Mouse (Mus musculus) lung, embryonic 14.5 days (tissue): ENCODE measurements around the gene Liph. TPM values are rescaled to one million over a fixed set of nuclear protein-coding genes. Genes with fewer than 3 reads are reported as not detected.

Experiments
- ATAC-seq: fragments of 200-750 bp; cut with Nextera tagmentation; 2 replicates; pipeline ENCODE4 v1.8.0; 2017; ENCODE audit warnings: mild to moderate bottlenecking, moderate TSS enrichment, moderate library complexity; ENCODE audit not compliant: insufficient read depth
- DNase-seq: peaks from one replicate; pipeline ENCODE4 v3.0.0-alpha.2; 2015
- H3K27ac ChIP-seq: fragments of 300-500 bp; sonication (generic); 2 replicates; pipeline ENCODE4 v1.5.1; 2014; ENCODE audit warnings: low read depth, mild to moderate bottlenecking, moderate library complexity
- H3K27me3 ChIP-seq: fragments of 300-500 bp; sonication (generic); 2 replicates; pipeline ENCODE4 v1.6.1; 2014; ENCODE audit warnings: low read length, control low read depth; ENCODE audit not compliant: insufficient read depth
- H3K36me3 ChIP-seq: fragments of 300-500 bp; sonication (generic); 2 replicates; pipeline ENCODE4 v1.6.1; 2014; ENCODE audit warnings: control low read depth; ENCODE audit not compliant: insufficient read depth
- H3K4me1 ChIP-seq: fragments of 300-500 bp; sonication (generic); 2 replicates; pipeline ENCODE4 v1.6.1; 2014; ENCODE audit warnings: antibody characterized with exemption, control low read depth; ENCODE audit not compliant: insufficient read depth
- H3K4me2 ChIP-seq: fragments of 300-500 bp; sonication (generic); 2 replicates; pipeline ENCODE4 v1.6.1; 2014; ENCODE audit warnings: mild to moderate bottlenecking
- H3K4me3 ChIP-seq: fragments of 300-500 bp; sonication (generic); 2 replicates; pipeline ENCODE4 v1.5.1; 2014; ENCODE audit warnings: low read depth, low read length
- H3K9ac ChIP-seq: fragments of 300-500 bp; sonication (generic); 2 replicates; pipeline ENCODE4 v1.6.1; 2014
- H3K9me3 ChIP-seq: fragments of 300-500 bp; sonication (generic); 2 replicates; pipeline ENCODE4 v1.6.1; 2016; ENCODE audit warnings: low read depth, low read length, control low read depth
- CTCF ChIP-seq: IDR thresholded peaks from 2 replicates; pipeline ENCODE4 v1.5.1; 2016; ENCODE audit warnings: antibody characterized with exemption, low read depth
- WGBS: fragments of 180-500 bp; shearing (Covaris S2); extraction: QIAGEN DNeasy Blood & Tissue Kit; methylation state at CpG from one replicate; pipeline ENCODE4 v1.1.7; 2014; 5-methylcytosine and 5-hydroxymethylcytosine counted together
- polyA plus RNA-seq: library from polyadenylated mRNA; unstranded; fragments of >200 nt; fragmentation: Nextera tagmentation; extraction: Ambion mirVana; gene quantifications from 2 replicates; pipeline ENCODE4 v1.2.1, GENCODE M21; 2014

The Liph gene
- polyA plus RNA-seq, result 0.08 and 0.47 TPM in 2 replicates

- H3K4me3 ChIP-seq, result peak within 1 kb of the TSS; percentile 23; the same call in 1 of the 2 replicates
- 9% methylated on average over 16 of the region's 16 CpGs for WGBS
- peak within 1 kb of the TSS; percentile 57 for H3K4me2 ChIP-seq
- peak within 1 kb of the TSS; percentile 32; the same call in 1 of the 2 replicates for H3K9ac ChIP-seq
- no peak for TF ChIP-seq CTCF
- H3K27me3 ChIP-seq, result no peaks in the 10 kb centered on the region
- DNase-seq (peak; percentile 62), ATAC-seq (peak; percentile 46; the same call in 1 of the 2 replicates)
- H3K27ac ChIP-seq, result peak within 1 kb of the TSS; percentile 58
- H3K36me3 ChIP-seq, result no peaks in the 10 kb centered on the region
- peaks cover 6% of the 10 kb centered on the region; the same call in 1 of the 2 replicates for H3K4me1 ChIP-seq
- no peaks in the 10 kb centered on the region for H3K9me3 ChIP-seq
Measured at GRCm38 (mm10) chr16:21995304-21995703, at the start of gene Liph. Liph (minus strand) TSS chr16:21995663.

- Histone ChIP-seq H3K4me1 (no peaks in the 10 kb centered on the region), H3K9ac (no peak overlapping the region), H3K27me3 (no peaks in the 10 kb centered on the region), H3K9me3 (no peaks in the 10 kb centered on the region), H3K4me2 (no peak overlapping the region), H3K27ac (no peak overlapping the region), H3K4me3 (no peak overlapping the region), H3K36me3 (peaks cover 77% of the 10 kb centered on the region)
- DNase-seq (no peak), ATAC-seq (no peak)
- 80% methylated on average over 4 of the region's 4 CpGs for WGBS
- no peak for TF ChIP-seq CTCF
Measured at GRCm38 (mm10) chr16:22043830-22044229, 48.4 kb upstream of the Liph start.

DNA sequence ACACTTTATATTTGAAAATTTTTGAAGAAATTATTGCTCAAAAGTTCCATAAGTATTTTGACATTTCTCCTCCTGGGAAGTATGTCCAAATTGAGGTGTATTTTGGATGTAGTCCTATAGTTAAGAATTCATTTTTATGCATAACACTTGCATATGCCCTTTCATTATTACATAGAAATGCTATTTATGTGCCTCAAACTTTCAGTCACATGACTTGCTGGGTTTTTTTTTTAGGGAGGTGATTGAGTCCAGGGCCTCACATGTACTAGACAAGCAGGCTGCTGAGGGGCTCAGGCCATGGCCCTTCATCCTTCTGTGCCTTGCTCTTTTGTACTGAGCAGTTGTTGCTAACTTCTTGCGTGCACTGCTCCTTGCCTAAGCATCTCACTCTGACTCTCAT lies 44.5 kb upstream of the Liph start:
- WGBS, result 86% methylated on average over 1 of the region's 1 CpGs
- no peak overlapping the region for H3K27ac ChIP-seq
- no peak overlapping the region for H3K9ac ChIP-seq
- no peak overlapping the region for H3K4me3 ChIP-seq
- peaks cover 76% of the 10 kb centered on the region for H3K36me3 ChIP-seq
- no peak for TF ChIP-seq CTCF
- H3K4me2 ChIP-seq, result no peak overlapping the region
- H3K9me3 ChIP-seq, result no peaks in the 10 kb centered on the region
- DNase-seq, result no peak
- ATAC-seq, result no peak
- no peaks in the 10 kb centered on the region for H3K4me1 ChIP-seq
- no peaks in the 10 kb centered on the region for H3K27me3 ChIP-seq

GRCm38 (mm10) chr16:22038554-22038953 lies 43.1 kb upstream of the Liph start:
- Histone ChIP-seq H3K27ac (no peak overlapping the region), H3K36me3 (peaks cover 62% of the 10 kb centered on the region), H3K9me3 (no peaks in the 10 kb centered on the region), H3K4me1 (no peaks in the 10 kb centered on the region), H3K4me3 (no peak overlapping the region), H3K9ac (no peak overlapping the region), H3K4me2 (no peak overlapping the region), H3K27me3 (no peaks in the 10 kb centered on the region)
- no peak for TF ChIP-seq CTCF
- DNase-seq (no peak), ATAC-seq (no peak)
- 85% methylated on average over 10 of the region's 10 CpGs for WGBS

DNA sequence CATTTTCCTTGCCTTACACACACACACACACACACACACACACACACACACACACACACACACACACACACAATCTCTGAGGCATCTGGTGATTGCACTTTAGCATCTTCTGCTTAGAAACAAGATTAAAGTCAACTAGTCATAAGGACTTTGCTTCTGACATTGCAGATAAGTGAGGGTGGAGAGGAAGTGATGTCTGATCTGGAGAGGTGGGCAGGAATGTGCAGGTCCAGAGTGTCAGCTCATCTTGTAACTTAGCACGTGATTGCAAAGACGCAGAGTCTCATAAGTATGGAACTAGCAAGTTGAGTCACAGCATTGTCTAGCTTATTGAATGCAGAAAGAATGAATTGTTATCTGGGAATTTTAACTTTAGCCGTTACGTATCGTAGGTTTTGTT lies 32.0 kb upstream of the Liph start:
- TF ChIP-seq CTCF, result no peak
- DNase-seq (no peak), ATAC-seq (no peak)
- Histone ChIP-seq H3K9me3 (no peaks in the 10 kb centered on the region), H3K9ac (no peak overlapping the region), H3K4me2 (no peak overlapping the region), H3K4me3 (no peak overlapping the region), H3K4me1 (no peaks in the 10 kb centered on the region), H3K36me3 (peaks cover 90% of the 10 kb centered on the region), H3K27ac (no peak overlapping the region), H3K27me3 (no peaks in the 10 kb centered on the region)
- WGBS, result 96% methylated on average over 5 of the region's 5 CpGs

GRCm38 (mm10) chr16:22022122-22022521 lies 26.7 kb upstream of the Liph start:
- H3K36me3 ChIP-seq, result peaks cover 69% of the 10 kb centered on the region
- H3K4me1 ChIP-seq, result no peaks in the 10 kb centered on the region
- H3K27ac ChIP-seq, result no peak overlapping the region
- WGBS, result 91% methylated on average over 2 of the region's 2 CpGs
- ATAC-seq (no peak), DNase-seq (peak; percentile 42)
- H3K9ac ChIP-seq, result no peak overlapping the region
- H3K4me2 ChIP-seq, result no peak overlapping the region
- no peaks in the 10 kb centered on the region for H3K27me3 ChIP-seq
- H3K9me3 ChIP-seq, result peaks cover 6% of the 10 kb centered on the region; the same call in 1 of the 2 replicates
- no peak overlapping the region for H3K4me3 ChIP-seq
- peak; percentile 68 for TF ChIP-seq CTCF

DNA sequence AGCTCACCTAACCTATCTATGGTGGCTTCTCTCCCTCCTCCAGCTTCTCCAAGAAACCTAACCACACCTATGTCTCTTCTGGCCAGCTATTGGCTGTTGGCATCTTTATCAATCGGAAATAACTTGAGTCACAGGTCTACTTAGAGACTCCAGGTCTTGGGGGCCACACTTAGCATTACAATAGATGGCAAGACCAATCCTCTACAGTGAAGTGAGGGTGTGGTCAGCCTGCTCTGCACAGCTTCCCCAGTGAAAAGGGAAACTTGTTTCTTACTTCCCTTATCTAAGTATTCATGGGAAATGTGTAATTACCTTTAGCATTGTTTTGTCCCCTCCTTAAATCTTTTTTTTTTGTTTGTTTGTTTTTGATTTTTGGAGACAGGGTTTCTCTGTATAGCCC lies 20.1 kb upstream of the Liph start:
- no peaks in the 10 kb centered on the region for H3K4me1 ChIP-seq
- no peak overlapping the region for H3K4me2 ChIP-seq
- H3K27ac ChIP-seq, result no peak overlapping the region
- no peak overlapping the region for H3K4me3 ChIP-seq
- DNase-seq, result no peak
- no peak for ATAC-seq
- H3K36me3 ChIP-seq, result peaks cover 42% of the 10 kb centered on the region
- H3K27me3 ChIP-seq, result no peaks in the 10 kb centered on the region
- H3K9me3 ChIP-seq, result no peaks in the 10 kb centered on the region
- H3K9ac ChIP-seq, result no peak overlapping the region
- 81% methylated on average over 1 of the region's 1 CpGs for WGBS
- TF ChIP-seq CTCF, result no peak
